Mouse (Mus musculus) limb, embryonic 12.5 days (tissue): ENCODE measurements around the gene Ascl1. TPM values are rescaled to one million over a fixed set of nuclear protein-coding genes. Genes with fewer than 3 reads are reported as not detected.

ENCODE experiments used
- polyA plus RNA-seq: library from polyadenylated mRNA; unstranded; fragments of >200 nt; fragmentation: Nextera tagmentation; extraction: Ambion mirVana; gene quantifications from 2 replicates; pipeline ENCODE4 v1.2.1, GENCODE M21; 2016

The Ascl1 gene
- polyA plus RNA-seq, 1 experiment from 2014 or later: 0.10 TPM

Other genes starting within 250 kb of the Ascl1 start
- gene Pah, start 28.1 kb upstream of the Ascl1 start, polyA plus RNA-seq: 0.33 TPM in 1 of 2 replicates, not detected in the other